Mouse (Mus musculus) testis, postnatal 14 days (tissue): ENCODE results near the gene Cldn4.
"Not testable (repeated sequence)": the region's sequence is repeated elsewhere in the genome, so short reads cannot be mapped to it uniquely, and the experiment has no call there.

Experiments
- DNase-seq: peaks from one replicate; pipeline ENCODE4 v3.0.0; 2021; ENCODE audit warnings: low spot score

Gene Cldn4

DNA sequence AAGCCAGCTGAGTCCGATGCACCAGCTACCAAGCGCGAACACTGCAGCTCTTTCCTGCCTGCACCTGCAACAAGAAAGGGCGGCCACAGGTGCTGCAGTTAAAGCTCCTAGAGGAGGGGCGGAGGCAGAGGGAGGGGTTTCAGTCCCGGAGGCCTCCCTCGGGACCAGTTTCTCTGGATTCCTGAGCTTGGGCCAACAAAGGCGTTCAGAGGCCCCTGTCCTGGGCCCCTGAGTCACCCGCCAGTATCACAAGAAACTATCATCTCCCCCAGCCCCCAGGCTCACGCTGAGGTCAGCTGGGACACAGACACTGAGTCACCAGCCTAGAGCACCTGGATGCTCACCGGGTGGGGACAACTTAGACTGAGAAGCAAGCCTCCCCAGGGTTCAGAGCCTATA lies at the start of gene Cldn4:
TSS of gene Cldn4 (minus strand) at position 78 of the 399 bp plus-strand sequence.
- peak; percentile 69 for DNase-seq

DNA sequence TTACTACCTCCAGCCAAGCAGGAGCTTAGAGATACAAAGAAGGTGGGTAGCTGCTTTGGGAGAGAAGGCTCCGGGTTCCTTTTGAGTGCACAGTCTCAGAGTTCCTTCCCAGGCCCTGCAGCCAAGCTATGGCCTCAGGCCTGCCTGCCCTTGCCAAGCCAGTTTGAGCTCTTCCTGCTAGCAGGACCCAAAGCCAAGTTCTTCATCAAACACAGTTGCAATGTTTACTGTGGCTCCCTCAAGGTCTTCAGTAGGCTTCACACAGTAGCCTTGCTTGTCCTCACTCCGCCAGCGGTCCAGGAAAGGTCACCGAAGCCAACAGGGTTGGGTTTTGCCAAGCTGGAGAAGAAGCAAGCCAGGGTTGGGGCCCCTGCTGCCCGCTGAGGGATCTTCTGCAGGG lies 45.8 kb upstream of the Cldn4 start:
- peak; percentile 27 for DNase-seq

DNA sequence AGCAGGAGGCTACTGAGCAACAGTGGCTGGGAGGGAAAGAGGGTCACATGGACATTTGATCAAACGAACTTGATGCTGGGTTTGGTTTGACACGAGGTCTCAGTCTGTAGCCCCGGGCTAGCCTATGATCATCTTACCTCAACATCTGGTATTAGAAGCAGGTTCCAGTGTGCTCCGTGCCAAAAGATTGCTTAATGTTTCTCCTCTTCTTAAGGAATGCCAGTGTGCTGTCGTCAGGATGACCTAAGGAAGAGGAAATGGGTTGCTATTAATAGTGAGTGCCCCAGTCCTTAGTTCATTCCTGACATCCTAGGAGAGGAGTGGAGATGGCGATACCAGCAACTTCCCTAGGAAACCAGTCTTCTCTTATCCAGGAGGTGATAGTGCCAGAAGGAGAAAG lies 43.0 kb upstream of the Cldn4 start:
- DNase-seq, result no peak

DNA sequence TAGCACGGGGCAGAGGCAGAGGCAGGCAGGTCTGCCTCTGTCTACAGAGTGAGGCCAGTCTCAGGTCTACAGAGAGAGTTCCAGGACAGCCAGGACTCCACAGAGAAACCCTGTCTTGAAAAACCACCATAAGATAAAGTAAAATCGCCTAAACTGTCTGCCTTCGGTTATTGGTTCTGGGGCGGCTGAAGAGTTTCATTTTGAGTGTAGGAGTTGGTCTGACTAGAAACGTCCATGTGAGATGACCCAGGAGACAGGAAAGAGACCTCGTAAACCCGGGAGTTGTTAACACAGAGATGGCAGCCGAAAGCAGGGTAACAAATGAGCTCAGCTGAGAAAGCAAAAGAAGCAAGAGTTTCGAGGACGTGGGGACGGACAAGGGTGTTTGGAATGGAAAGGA lies 42.4 kb upstream of the Cldn4 start:
- DNase-seq, result no peak

DNA sequence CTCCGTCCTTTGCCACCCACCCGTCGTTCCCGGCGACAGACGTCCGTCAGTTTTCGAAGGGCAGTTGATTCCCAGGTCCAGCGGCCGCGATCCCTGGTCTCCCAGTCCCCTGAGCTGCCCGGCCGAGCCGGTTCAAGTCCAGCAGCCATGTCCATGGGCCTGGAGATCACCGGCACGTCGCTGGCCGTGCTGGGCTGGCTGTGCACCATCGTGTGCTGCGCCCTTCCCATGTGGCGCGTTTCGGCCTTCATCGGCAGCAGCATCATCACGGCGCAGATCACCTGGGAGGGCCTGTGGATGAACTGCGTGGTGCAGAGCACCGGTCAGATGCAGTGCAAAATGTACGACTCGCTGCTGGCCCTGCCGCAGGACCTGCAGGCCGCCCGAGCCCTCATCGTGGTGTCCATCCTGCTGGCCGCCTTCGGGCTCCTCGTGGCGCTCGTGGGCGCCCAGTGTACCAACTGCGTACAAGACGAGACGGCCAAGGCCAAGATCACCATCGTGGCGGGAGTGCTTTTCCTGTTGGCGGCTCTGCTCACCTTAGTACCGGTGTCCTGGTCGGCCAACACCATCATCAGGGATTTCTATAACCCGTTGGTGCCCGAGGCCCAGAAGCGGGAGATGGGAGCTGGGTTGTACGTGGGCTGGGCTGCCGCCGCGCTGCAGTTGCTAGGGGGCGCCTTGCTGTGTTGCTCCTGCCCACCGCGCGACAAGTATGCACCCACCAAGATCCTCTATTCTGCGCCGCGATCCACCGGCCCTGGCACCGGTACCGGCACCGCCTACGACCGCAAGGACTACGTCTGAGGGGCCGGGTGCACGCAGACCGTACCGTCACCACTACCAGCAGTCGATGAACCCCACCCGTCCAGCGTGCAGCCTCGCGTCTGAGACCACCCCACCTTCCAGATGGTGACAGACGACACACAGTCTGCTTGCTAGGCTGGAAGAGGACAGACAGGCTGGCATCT lies 39.8 kb upstream of the Cldn4 start:
- DNase-seq, result no peak

DNA sequence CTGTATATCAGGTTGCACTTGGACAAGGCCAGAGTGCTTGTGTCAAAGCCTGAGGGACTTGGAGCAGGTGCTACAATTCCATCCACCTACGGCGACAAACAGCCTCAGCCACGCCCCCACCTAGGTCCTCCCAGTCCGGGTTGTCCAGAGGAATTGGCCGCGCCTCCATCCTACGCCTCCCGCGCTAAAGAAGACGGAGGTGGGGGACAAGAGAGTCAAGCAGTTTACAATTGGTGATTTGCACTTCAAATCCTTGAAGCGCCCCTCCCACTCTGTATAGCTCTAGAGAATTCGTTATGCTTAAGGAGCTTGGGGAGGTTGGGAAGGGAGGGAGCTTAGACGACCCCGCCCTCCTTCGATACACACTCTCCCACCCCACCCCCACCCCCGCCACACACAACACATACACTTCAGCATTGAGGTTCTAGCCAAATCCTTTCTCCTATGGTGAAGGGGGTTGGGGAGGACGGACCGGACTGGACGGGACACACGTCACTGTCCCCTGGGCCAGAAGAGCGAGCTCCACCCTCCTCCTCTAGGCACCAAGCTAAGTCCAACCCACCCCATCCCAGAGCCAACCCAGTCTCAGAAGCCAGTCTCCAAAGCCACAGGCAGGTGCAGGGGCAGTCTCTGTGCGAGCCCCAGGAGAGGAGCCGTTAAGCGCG lies 39.0 kb upstream of the Cldn4 start, which contains the start of gene Cldn3:
TSS of gene Cldn3 (plus strand) at position 582 of the 665 bp plus-strand sequence.
- peak; percentile 69 for DNase-seq

DNA sequence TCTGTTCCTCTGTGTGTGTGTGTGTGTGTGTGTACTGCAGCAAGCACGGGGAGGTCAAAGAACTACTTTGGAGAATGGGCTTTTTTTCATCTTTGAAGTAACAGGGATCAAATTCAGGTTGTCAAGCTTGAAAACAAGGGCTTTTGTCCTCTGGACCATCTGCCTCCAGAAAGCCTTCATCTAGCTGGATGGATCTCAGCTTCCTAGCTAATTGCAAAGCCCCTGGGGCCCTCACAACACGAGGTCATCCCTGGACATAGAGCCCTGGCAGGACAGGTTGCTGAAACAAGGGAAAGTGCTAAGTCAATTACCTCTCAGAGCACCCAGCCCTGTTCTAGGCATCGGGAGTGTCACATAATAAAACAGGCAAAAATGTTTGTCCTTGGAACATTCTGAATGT lies 37.0 kb upstream of the Cldn4 start:
- no peak for DNase-seq

DNA sequence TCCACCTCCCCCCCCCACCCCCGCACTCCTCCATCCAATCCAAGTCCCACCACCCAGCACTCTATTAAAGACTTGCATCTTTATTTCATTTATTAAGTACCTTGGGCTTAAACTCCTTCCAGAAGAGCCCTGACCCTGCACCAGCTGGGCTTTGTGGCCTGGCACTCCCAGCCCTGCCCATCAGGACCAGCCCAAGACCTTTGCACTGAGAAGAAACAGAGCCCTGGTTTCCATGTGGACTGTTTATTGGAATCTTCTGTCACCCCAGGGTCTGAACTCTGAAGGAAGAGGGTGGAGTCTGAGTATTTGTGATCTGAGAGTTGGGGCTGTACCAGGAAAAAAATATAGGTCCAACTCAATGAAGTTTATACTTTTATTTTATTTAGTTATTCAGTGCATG lies 36.4 kb upstream of the Cldn4 start:
- no peak for DNase-seq

DNA sequence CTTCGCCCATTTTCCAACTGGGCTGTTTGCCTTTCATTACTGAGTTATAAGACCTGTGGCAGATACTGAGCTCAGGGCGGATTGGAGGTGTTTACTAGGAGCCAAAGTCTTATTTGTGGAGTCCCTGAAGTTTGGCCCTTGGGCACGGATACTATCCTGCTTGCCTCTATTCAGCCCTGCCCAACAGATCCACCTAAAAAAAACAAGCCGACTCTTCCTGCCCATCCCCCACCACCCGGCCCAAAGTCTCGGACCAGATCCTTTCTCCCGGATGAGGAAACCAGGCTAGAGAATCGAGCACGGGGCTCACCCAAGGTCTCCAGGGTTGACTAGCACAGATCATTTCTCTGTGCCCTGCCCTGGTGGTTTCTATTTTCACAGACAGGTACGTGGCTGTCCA lies 34.4 kb upstream of the Cldn4 start:
- DNase-seq, result no peak

DNA sequence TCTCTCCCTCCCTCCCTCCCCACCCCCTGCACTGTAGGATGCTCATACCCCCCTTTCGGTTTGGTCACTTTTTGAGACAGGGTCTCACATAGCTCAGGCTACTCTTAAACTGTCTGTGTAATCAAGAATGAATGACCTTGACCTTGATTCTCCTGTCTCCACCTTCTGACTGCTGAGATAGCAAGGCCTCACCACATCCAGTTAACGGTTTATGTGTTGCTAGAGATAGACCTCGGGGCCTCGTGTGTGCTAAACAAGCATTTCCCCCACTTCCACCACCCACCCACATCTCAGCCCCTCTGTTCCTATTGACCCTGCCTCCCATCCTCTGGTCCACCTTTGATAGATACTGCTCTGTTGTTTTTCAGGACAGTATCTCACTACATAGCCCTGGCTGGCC lies 31.1 kb upstream of the Cldn4 start:
- no peak for DNase-seq

DNA sequence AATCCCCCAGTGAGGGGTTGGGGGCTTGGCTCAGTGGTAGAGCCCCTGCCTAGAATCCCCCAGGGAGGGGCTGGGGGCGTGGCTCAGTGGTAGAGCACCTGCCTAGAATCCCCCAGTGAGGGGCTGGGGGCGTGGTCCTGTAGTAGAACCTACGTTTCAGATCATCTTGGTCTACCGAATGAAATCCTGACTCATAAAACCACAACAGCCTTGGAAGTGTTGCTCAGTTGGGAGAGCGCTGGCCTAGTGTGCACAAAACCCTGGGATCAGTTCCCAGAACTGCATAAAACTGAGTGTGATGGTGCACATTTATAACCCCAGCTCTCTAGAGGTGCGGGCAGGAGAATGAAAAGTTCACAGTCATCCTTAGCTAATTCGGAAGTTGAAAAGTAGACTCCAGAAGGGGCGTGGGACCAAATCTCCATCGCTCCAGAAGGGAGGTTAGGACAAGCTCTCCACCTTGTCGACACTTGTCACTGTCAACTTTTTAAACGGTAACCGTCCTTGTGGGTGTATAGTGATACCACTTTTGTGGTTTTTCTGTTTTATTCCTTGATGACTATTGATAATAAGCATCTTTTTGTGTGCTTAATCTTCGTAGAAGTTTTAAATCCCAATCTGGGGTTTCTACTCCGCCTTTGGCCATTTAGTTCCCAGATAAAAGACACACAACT lies 30.0 kb upstream of the Cldn4 start:
- no peak for DNase-seq

DNA sequence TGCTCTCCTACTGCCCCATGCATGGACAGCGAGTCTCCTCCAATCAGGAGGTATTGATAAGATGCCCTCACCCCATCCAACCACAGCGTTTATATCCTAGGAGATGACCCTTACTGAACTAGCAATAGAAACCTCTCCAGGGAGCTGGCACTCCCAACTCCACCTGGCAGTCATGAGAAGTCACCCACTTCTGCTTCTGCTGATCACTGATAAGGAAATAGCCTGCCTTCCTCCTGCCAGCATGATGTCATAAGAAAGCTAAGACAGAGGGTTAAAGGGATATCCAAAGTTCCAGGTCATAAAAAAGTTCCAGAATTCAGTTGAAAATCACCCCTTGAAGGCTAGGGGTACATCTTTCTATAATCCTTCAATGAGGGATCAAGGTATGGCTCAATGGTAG lies 29.4 kb upstream of the Cldn4 start:
- DNase-seq, result no peak

DNA sequence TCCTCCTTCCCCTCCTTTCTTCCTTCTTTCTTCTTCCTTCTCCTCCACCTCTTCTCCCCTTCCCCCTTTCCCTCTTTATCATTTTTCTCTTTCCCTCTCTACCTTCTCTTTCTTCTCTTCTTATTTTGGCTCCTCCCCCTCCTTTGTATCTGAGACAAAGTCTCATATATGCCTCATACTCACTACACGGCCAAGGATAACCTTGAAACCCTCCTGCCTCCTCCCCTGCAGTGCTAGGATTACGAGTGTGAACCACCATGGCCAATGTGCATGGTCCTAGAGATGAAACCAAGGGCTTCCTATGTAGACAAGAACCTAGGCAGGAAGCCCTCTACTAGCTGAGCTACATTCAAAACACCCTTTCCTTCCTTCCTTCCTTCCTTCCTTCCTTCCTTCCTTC lies 28.2 kb upstream of the Cldn4 start:
- DNase-seq, result no peak

DNA sequence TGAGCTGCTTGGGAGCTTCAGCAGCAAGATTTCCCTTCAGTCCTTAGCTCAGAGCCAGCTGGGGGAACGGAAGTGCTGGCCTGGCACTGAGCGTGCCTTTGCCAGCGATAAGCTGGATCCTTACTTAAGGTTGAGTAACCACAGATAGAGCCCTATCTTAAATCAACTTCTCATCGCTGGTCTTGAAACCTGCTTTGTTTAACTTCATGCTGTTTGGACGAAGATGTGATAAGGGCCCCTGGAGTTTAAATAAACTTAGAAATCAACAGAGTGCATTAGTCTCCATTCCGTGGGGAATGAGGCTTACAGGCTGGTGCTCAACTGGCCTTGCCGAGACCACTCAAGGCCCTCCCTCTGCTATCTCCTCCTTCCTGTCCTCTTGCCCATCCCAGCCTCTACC lies 27.6 kb upstream of the Cldn4 start:
- no peak for DNase-seq

DNA sequence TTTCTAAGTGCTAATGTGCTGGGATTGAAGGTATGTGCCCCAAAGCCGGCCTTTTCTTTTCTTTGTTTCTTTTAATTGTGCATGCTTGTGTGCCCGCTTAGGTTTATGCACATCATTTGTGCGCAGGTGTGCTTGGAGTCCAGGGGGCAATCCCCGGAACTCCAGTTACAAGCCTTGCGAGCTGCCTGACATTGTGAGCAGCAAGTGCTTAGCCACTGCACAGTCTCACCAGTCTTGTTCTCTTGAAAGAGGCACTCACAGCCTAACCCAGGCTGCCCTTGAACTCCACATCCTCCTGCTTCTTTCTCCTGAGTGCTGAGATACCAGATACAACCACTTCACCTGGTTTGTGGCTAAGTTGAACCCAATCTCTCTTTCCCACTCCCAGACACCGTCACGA lies 26.8 kb upstream of the Cldn4 start:
- no peak for DNase-seq

DNA sequence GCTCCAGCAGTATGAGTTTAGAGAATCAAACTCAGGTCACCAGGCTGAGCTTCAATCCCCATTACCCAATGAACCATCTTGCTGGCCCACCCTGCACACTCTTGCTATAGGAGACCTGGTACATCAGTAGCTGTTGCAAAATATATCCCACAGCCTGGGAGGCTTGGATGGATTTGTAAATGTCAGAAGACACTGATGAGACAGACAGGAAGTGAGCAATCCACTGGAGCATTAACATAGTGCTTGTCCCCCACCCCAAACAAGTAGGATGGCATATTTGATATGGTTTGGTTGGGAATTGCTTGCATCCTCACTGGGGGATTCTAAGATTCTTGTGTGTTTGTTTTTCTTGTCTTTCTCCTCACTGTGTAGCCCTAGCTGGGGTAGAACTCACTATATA lies 26.3 kb upstream of the Cldn4 start:
- no peak for DNase-seq

DNA sequence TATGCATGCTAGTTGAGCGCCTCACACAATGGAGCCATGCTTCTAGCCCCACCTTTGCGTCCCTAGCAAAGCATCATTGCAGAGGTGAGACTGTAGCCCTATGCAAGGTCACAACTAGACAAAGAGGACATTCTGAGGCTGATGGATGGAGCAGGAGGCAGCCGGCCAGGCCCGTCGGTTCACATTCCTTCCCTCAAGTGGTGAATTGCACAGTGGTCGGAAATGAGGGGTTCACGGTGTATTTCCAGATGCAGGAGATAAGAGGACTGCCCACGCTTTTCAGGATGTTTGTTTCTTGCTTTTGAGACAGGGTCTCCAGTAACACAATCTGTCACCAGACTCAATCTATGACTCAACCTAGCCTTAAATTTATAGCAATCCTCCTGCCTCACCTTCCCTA lies 23.9 kb upstream of the Cldn4 start:
- no peak for DNase-seq

DNA sequence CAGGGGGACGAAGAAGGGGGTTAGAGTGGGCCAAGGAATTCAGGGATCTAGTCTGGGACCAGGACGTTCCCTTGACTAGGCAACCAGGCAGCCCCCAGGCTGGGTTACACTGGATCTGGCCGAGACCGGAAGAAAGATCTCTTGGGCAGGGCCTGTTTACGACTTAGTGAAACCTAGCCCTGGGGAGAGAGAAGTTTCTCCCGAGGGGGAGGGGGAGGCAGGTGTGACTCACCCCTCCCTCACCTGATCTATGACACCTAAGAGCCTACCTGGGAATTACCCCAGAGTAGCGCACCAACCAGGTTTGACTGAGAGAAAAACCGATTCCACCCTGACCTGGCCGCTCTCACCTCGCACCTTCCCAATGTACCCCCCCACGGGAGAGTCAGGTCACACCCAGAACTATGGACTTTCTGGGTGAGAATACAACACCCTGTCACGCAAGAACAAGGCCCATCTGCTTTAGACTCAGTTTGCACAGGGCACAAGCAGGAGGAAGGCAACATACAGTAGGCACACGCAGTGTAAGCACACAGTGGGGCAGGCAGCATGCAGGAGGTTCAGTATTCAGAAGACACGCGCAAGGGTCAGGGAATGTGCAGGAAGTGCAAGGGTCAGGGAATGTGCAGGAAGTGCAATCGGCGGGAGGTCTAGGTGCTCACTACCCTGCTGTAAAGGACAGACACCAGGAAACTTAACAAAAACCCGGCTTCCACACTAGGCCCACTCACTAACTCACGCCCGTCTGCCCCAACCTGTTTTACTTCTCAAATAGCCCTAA lies 20.6 kb upstream of the Cldn4 start:
- no peak for DNase-seq

DNA sequence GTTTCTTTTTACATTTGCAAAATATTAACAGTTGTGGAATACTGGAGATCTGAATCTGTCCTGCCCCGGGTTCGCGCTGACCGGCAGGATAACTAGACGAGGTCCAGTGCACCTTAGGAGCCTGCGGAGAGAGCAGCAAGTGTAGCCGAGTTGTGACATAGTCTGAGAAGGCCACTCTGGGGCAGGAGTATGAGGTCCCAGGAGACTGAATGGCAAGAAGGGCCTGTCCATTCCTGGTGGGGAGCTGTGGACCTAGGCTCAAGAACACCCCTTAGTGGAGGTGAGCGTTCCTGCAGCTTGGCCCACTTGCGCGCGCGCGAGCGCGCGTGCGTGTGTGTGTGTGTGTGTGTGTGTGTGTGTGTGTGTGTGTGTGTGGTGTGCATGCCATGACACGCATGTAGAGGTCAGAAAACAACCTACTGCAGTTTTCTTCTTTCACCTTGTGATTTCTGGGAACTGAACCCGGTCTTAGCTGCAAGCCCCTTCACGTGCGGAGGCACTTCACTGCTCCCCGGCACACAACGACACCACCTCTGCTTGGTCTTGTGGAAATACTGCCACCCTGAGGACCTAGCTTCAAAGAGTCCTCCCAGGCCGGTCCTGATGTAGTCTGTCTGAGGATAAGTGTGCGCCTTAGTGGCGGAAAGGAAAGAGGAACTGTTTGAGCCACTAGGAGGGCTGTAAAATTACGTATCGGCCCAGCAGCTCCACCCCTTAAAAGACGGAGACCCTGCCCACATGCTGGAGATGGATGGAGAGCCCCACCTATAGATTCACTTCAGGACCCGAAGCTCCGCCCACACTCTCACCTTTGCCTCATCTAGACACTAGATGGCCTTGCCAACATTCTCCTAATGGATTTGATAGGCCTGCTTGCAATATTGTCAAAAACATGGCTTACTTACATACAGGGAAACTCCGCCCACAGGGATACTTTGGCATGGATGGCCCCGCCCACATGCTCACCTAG lies 19.4 kb upstream of the Cldn4 start:
- no peak for DNase-seq

DNA sequence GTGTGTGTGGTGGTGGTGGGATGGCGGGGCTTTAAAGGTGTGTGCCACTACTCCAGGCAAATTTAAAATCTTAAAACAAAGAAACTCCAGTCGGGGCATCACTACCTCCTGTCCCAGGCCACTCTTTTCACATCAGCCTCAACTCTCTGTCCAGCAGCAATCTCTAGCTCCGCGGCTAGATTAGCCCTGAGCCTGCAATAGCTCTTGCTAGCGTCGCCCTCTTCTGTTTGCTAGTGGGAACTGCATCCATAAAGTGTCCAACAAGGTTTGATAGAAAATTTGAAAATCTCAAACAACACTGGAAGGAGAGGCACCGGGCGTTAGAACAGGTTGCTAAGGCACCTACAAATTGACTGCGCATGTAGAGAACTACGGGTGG lies 18.7 kb upstream of the Cldn4 start:
- peak; percentile 65 for DNase-seq

DNA sequence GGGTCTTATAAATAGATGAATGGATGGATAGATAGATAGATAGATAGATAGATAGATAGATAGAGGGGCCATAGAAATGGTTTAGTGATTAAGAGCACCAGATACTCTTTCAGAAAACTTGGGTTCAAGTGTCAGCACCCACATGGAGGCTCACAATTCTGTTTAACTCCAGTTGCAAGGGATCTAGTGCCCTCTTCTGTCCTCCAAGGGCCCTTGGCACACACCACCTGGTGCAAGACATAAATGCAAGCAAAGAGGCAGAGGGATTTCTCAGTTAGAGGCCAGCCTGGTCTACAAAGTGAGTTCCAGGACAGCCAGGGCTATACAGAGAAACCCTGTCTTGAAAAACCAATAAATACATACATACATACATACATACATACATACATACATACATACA lies 17.9 kb upstream of the Cldn4 start:
- DNase-seq, result not testable (repeated sequence)
